ENCODE assay signal across 8 mouse cellular contexts in genomic region chrX:20657593-20657992, GRCm38 (mm10). TPM values are rescaled to one million over a fixed set of nuclear protein-coding genes. Genes with fewer than 3 reads are reported as not detected.
DNase-seq lines count a peak whose midpoint lies in the region; ATAC-seq and TF ChIP-seq lines count a peak whose summit lies in the region.

No protein-coding gene starts in this region.

- H3K9ac ChIP-seq in heart, embryonic 14.5 days (ENCODE audit: low read length) = no peak overlapping the region
- peak overlapping the region; percentile 87 for H3K9ac ChIP-seq in MEL (ENCODE audit: control insufficient read depth, low read depth, low read length, poor library complexity, severe bottlenecking)
- H3K9ac ChIP-seq in hindbrain, embryonic 13.5 days = no peak overlapping the region
- no peak overlapping the region for H3K9ac ChIP-seq in midbrain, embryonic 11.5 days (ENCODE audit: low read length)

- no peak for ATAC-seq in heart, embryonic 14.5 days (ENCODE audit: insufficient number of reproducible peaks, insufficient read depth, low FRiP score, low read depth)
- ATAC-seq in hindbrain, embryonic 13.5 days (ENCODE audit: low FRiP score) = no peak
- ATAC-seq in midbrain, embryonic 11.5 days (ENCODE audit: low FRiP score) = no peak
- ATAC-seq in megakaryocyte progenitor cell, adult 5-6 weeks (replicated peaks; ENCODE audit: poor library complexity) = no peak

- H3K4me3 ChIP-seq in heart, embryonic 14.5 days (ENCODE audit: control insufficient read depth in 1 of 2, insufficient read depth in 1 of 2, low read depth in 1 of 2, low read length in 2 of 2) = peak overlapping the region in 1 of 2 experiments; percentile 50; a peak in 2 of 4 replicates
- H3K4me3 ChIP-seq in MEL (ENCODE audit: control insufficient read depth in 1 of 2, insufficient read depth in 1 of 2, low read depth in 2 of 2, low read length in 2 of 2) = peak overlapping the region; percentile 60 to 75
- peak overlapping the region; percentile 45 for H3K4me3 ChIP-seq in hindbrain, embryonic 13.5 days
- H3K4me3 ChIP-seq in midbrain, embryonic 11.5 days (ENCODE audit: low read depth, low read length) = no peak overlapping the region

- H3K79me2 ChIP-seq in MEL (ENCODE audit: control insufficient read depth, insufficient read depth, low read length, poor library complexity) = peaks cover 7% of the 10 kb centered on the region; the same call in 1 of the 2 replicates

- TF ChIP-seq CTCF in MEL (IDR thresholded peaks at IDR 0.05 in 2 of 3, conservative IDR thresholded peaks at IDR 0.05 in 1 of 3; ENCODE audit: control insufficient read depth in 1 of 3, insufficient read depth in 1 of 3, low read depth in 2 of 3, low read length in 3 of 3, poor library complexity in 1 of 3, severe bottlenecking in 1 of 3) = no peak

- no peak overlapping the region for H3K27ac ChIP-seq in heart, embryonic 14.5 days (replicated peaks in 1 of 2; ENCODE audit: control insufficient read depth in 1 of 2, insufficient read depth in 1 of 2, low read depth in 2 of 2, low read length in 2 of 2)
- H3K27ac ChIP-seq in MEL (ENCODE audit: control insufficient read depth, low read depth, low read length) = peak overlapping the region; percentile 87
- no peak overlapping the region for H3K27ac ChIP-seq in hindbrain, embryonic 13.5 days
- no peak overlapping the region for H3K27ac ChIP-seq in midbrain, embryonic 11.5 days (ENCODE audit: low read depth, low read length)

- no peak for TF ChIP-seq RAD21 in MEL (IDR thresholded peaks at IDR 0.05; ENCODE audit: low read depth, low read length)

- intact Hi-C loops in left cerebral cortex, postnatal 14 days (cut with DNase I) = no loop called here

- H3K4me1 ChIP-seq in heart, embryonic 14.5 days (ENCODE audit: control insufficient read depth in 2 of 2, insufficient read depth in 2 of 2, low read length in 2 of 2) = no peaks in the 10 kb centered on the region
- peaks cover 3 to 11% of the 10 kb centered on the region in 2 experiments; a peak in 2 of 4 replicates for H3K4me1 ChIP-seq in MEL (ENCODE audit: control insufficient read depth in 1 of 2, insufficient read depth in 2 of 2, low read length in 2 of 2)
- H3K4me1 ChIP-seq in hindbrain, embryonic 13.5 days (replicated peaks) = 0 out of 2 replicates have a peak, but pooled peaks cover 5% of the 10 kb centered on the region
- peaks cover 3% of the 10 kb centered on the region; the same call in 1 of the 2 replicates for H3K4me1 ChIP-seq in midbrain, embryonic 11.5 days (ENCODE audit: control insufficient read depth, insufficient read depth, low read length)

- peak overlapping the region; percentile 77 for H3K4me2 ChIP-seq in heart, embryonic 14.5 days (ENCODE audit: low read length)
- H3K4me2 ChIP-seq in hindbrain, embryonic 13.5 days = peak overlapping the region; percentile 65
- H3K4me2 ChIP-seq in midbrain, embryonic 11.5 days = peak overlapping the region; percentile 65; the same call in 1 of the 2 replicates

- H3K27me3 ChIP-seq in heart, embryonic 14.5 days (ENCODE audit: control insufficient read depth, insufficient read depth, low read length) = no peaks in the 10 kb centered on the region
- H3K27me3 ChIP-seq in MEL (ENCODE audit: control insufficient read depth in 1 of 2, insufficient read depth in 2 of 2, low read length in 2 of 2) = no peaks in the 10 kb centered on the region
- no peaks in the 10 kb centered on the region for H3K27me3 ChIP-seq in hindbrain, embryonic 13.5 days
- no peaks in the 10 kb centered on the region for H3K27me3 ChIP-seq in midbrain, embryonic 11.5 days (ENCODE audit: control insufficient read depth, insufficient read depth, low read length)

- WGBS in heart, embryonic 14.5 days = 31% methylated on average over 5 of the region's 5 CpGs
- 39% methylated on average over 5 of the region's 5 CpGs for WGBS in hindbrain, embryonic 13.5 days
- 28% methylated on average over 5 of the region's 5 CpGs for WGBS in midbrain, embryonic 11.5 days

- no peaks in the 10 kb centered on the region for H3K9me3 ChIP-seq in heart, embryonic 14.5 days (ENCODE audit: control insufficient read depth, low read length)
- no peaks in the 10 kb centered on the region for H3K9me3 ChIP-seq in MEL (replicated peaks; ENCODE audit: insufficient read depth, low read length)
- no peaks in the 10 kb centered on the region for H3K9me3 ChIP-seq in hindbrain, embryonic 13.5 days
- H3K9me3 ChIP-seq in midbrain, embryonic 11.5 days (ENCODE audit: control insufficient read depth, low read length) = no peaks in the 10 kb centered on the region

- H3K36me3 ChIP-seq in heart, embryonic 14.5 days (ENCODE audit: control insufficient read depth, insufficient read depth, low read length) = no peaks in the 10 kb centered on the region
- peaks cover 0 to 20% of the 10 kb centered on the region in 2 experiments; a peak in 2 of 4 replicates for H3K36me3 ChIP-seq in MEL (ENCODE audit: control insufficient read depth in 1 of 2, insufficient read depth in 2 of 2, low read length in 2 of 2)
- no peaks in the 10 kb centered on the region for H3K36me3 ChIP-seq in hindbrain, embryonic 13.5 days
- no peaks in the 10 kb centered on the region for H3K36me3 ChIP-seq in midbrain, embryonic 11.5 days (ENCODE audit: control insufficient read depth, insufficient read depth, low read length)

- no peak for TF ChIP-seq EP300 in MEL (IDR thresholded peaks at IDR 0.05; ENCODE audit: low read depth in 1 of 2, low read length in 2 of 2)

- no peak for TF ChIP-seq POLR2A in MEL (IDR thresholded peaks at IDR 0.05; ENCODE audit: control insufficient read depth in 1 of 2, insufficient read depth in 1 of 2, low read depth in 1 of 2, low read length in 2 of 2, poor library complexity in 1 of 2)

- DNase-seq in heart, adult 9 months (ENCODE audit: low spot score in 2 of 2) = no peak
- DNase-seq in MEL (ENCODE audit: low read depth, low spot score) = peak; percentile 73
- DNase-seq in midbrain, embryonic 11.5 days (ENCODE audit: low spot score, missing footprints) = no peak
- no peak for DNase-seq in layer of hippocampus, adult 9-11 months
- DNase-seq in left cerebral cortex, postnatal 14 days (ENCODE audit: low spot score in 2 of 2) = no peak

RNA-seq across cellular contexts. Expression of gene Uba1, which starts 0.5 kb away (rescaled TPM):
- polyA plus RNA-seq in heart, embryonic 14.5 days (2014; fragmentation: Nextera tagmentation; extraction: Ambion mirVana) = 143 and 144 TPM in 2 replicates
- total RNA-seq in MEL (2012; rRNA removed) = 269 and 295 TPM in 2 replicates
- polyA plus RNA-seq in MEL (2012; ENCODE audit: insufficient read depth in 1 of 2, insufficient read length in 2 of 2, low read depth in 1 of 2, low replicate concordance in 2 of 2, missing spikeins in 1 of 2) = 100 to 1,000 TPM; 530 to 704 TPM
- 394 and 406 TPM in 2 replicates for polyA plus RNA-seq in hindbrain, embryonic 13.5 days (2015; fragmentation: Nextera tagmentation; extraction: Ambion mirVana)
- polyA plus RNA-seq in midbrain, embryonic 11.5 days (2014; fragmentation: Nextera tagmentation; extraction: Ambion mirVana) = 278 and 279 TPM in 2 replicates
- total RNA-seq in megakaryocyte progenitor cell, adult 5-6 weeks (2015) = 158 and 174 TPM in 2 replicates
- 151 and 156 TPM in 2 replicates for total RNA-seq in megakaryocyte progenitor cell, adult 5-6 weeks (2017)
- 100 to 1,000 TPM; 390 to 391 TPM for total RNA-seq in left cerebral cortex, postnatal 14 days (2021)

RNA-seq across cellular contexts. Expression of gene Cdk16, which starts 30.2 kb away (rescaled TPM):
- polyA plus RNA-seq in heart, embryonic 14.5 days (2014; fragmentation: Nextera tagmentation; extraction: Ambion mirVana) = 71.3 and 85.2 TPM in 2 replicates
- 31.9 and 36.6 TPM in 2 replicates for total RNA-seq in MEL (2012; rRNA removed)
- polyA plus RNA-seq in MEL (2012; ENCODE audit: insufficient read depth in 1 of 2, insufficient read length in 2 of 2, low read depth in 1 of 2, low replicate concordance in 2 of 2, missing spikeins in 1 of 2) = 100 to 1,000 TPM in 1 of 2 experiments, not detected in 1; 136 TPM
- polyA plus RNA-seq in hindbrain, embryonic 13.5 days (2015; fragmentation: Nextera tagmentation; extraction: Ambion mirVana) = 122 and 126 TPM in 2 replicates
- 86.5 and 98.7 TPM in 2 replicates for polyA plus RNA-seq in midbrain, embryonic 11.5 days (2014; fragmentation: Nextera tagmentation; extraction: Ambion mirVana)
- 49.2 and 49.8 TPM in 2 replicates for total RNA-seq in megakaryocyte progenitor cell, adult 5-6 weeks (2015)
- total RNA-seq in megakaryocyte progenitor cell, adult 5-6 weeks (2017) = 25.4 and 29.7 TPM in 2 replicates
- total RNA-seq in left cerebral cortex, postnatal 14 days (2021) = 100 to 1,000 TPM; 321 to 335 TPM

RNA-seq across cellular contexts. Expression of gene Ndufb11, which starts 40.2 kb away (rescaled TPM):
- 476 and 493 TPM in 2 replicates for polyA plus RNA-seq in heart, embryonic 14.5 days (2014; fragmentation: Nextera tagmentation; extraction: Ambion mirVana)
- 252 and 262 TPM in 2 replicates for total RNA-seq in MEL (2012; rRNA removed)
- polyA plus RNA-seq in MEL (2012; ENCODE audit: insufficient read depth in 1 of 2, insufficient read length in 2 of 2, low read depth in 1 of 2, low replicate concordance in 2 of 2, missing spikeins in 1 of 2) = 100 to 1,000 TPM in 1 of 2 experiments, not detected in 1; 357 TPM
- 220 and 231 TPM in 2 replicates for polyA plus RNA-seq in hindbrain, embryonic 13.5 days (2015; fragmentation: Nextera tagmentation; extraction: Ambion mirVana)
- polyA plus RNA-seq in midbrain, embryonic 11.5 days (2014; fragmentation: Nextera tagmentation; extraction: Ambion mirVana) = 193 and 197 TPM in 2 replicates
- total RNA-seq in megakaryocyte progenitor cell, adult 5-6 weeks (2015) = 161 and 171 TPM in 2 replicates
- 75.1 and 84.7 TPM in 2 replicates for total RNA-seq in megakaryocyte progenitor cell, adult 5-6 weeks (2017)
- 100 to 1,000 TPM; 160 to 175 TPM for total RNA-seq in left cerebral cortex, postnatal 14 days (2021)

RNA-seq across cellular contexts. Expression of gene Rbm10, which starts 40.3 kb away (rescaled TPM):
- polyA plus RNA-seq in heart, embryonic 14.5 days (2014; fragmentation: Nextera tagmentation; extraction: Ambion mirVana) = 32.9 and 33.9 TPM in 2 replicates
- 154 and 158 TPM in 2 replicates for total RNA-seq in MEL (2012; rRNA removed)
- 100 to 1,000 TPM in 1 of 2 experiments, not detected in 1; 183 TPM for polyA plus RNA-seq in MEL (2012; ENCODE audit: insufficient read depth in 1 of 2, insufficient read length in 2 of 2, low read depth in 1 of 2, low replicate concordance in 2 of 2, missing spikeins in 1 of 2)
- 63.5 and 63.9 TPM in 2 replicates for polyA plus RNA-seq in hindbrain, embryonic 13.5 days (2015; fragmentation: Nextera tagmentation; extraction: Ambion mirVana)
- polyA plus RNA-seq in midbrain, embryonic 11.5 days (2014; fragmentation: Nextera tagmentation; extraction: Ambion mirVana) = 56.8 and 72.4 TPM in 2 replicates
- 28.4 and 32.0 TPM in 2 replicates for total RNA-seq in megakaryocyte progenitor cell, adult 5-6 weeks (2015)
- total RNA-seq in megakaryocyte progenitor cell, adult 5-6 weeks (2017) = 66.3 and 82.3 TPM in 2 replicates
- total RNA-seq in left cerebral cortex, postnatal 14 days (2021) = 10 to 100 TPM; 40.6 to 42.5 TPM

RNA-seq across cellular contexts. Expression of gene Usp11, which starts 46.1 kb away (rescaled TPM):
- 33.6 and 34.5 TPM in 2 replicates for polyA plus RNA-seq in heart, embryonic 14.5 days (2014; fragmentation: Nextera tagmentation; extraction: Ambion mirVana)
- total RNA-seq in MEL (2012; rRNA removed) = 13.8 and 17.8 TPM in 2 replicates
- polyA plus RNA-seq in MEL (2012; ENCODE audit: insufficient read depth in 1 of 2, insufficient read length in 2 of 2, low read depth in 1 of 2, low replicate concordance in 2 of 2, missing spikeins in 1 of 2) = 10 to 100 TPM in 1 of 2 experiments, not detected in 1; 34.4 TPM
- 93.8 and 98.4 TPM in 2 replicates for polyA plus RNA-seq in hindbrain, embryonic 13.5 days (2015; fragmentation: Nextera tagmentation; extraction: Ambion mirVana)
- polyA plus RNA-seq in midbrain, embryonic 11.5 days (2014; fragmentation: Nextera tagmentation; extraction: Ambion mirVana) = 78.4 and 80.5 TPM in 2 replicates
- 30.6 and 32.5 TPM in 2 replicates for total RNA-seq in megakaryocyte progenitor cell, adult 5-6 weeks (2015)
- 32.2 and 36.7 TPM in 2 replicates for total RNA-seq in megakaryocyte progenitor cell, adult 5-6 weeks (2017)
- 10 to 100 TPM; 90.5 to 91.9 TPM for total RNA-seq in left cerebral cortex, postnatal 14 days (2021)
